Mouse (Mus musculus): ENCODE measurements around the gene Ttc8. TPM values are rescaled to one million over a fixed set of nuclear protein-coding genes. Genes with fewer than 3 reads are reported as not detected.

Ttc8 gene
- polyA plus RNA-seq, 1 experiment from 2014 or later: 43.4 TPM

GRCm38 (mm10) chr12:98957455-98957854 lies 37.1 kb downstream of the Ttc8 start:
- no peak overlapping the region for H3K27ac ChIP-seq (ENCODE audit: low read depth, low read length)
- H3K4me3 ChIP-seq (ENCODE audit: low read depth, low read length): no peak overlapping the region
- DNase-seq (ENCODE audit: low spot score) (no peak), ATAC-seq (ENCODE audit: low FRiP score) (no peak)
- 86% methylated on average over 11 of the region's 11 CpGs for WGBS
- H3K9me3 ChIP-seq (ENCODE audit: control insufficient read depth, low read length): no peaks in the 10 kb centered on the region
- no peaks in the 10 kb centered on the region for H3K27me3 ChIP-seq (ENCODE audit: control insufficient read depth, insufficient read depth, low read length)
- H3K9ac ChIP-seq (ENCODE audit: low read depth, low read length): no peak overlapping the region
- no peaks in the 10 kb centered on the region for H3K4me1 ChIP-seq (replicated peaks; ENCODE audit: control insufficient read depth, insufficient read depth, low read length)
- H3K36me3 ChIP-seq (ENCODE audit: control insufficient read depth, insufficient read depth, low read length): no peaks in the 10 kb centered on the region
- no peak overlapping the region for H3K4me2 ChIP-seq (replicated peaks; ENCODE audit: low read depth, low read length)

- 65% methylated on average over 7 of the region's 7 CpGs for WGBS
- Histone ChIP-seq H3K9ac (ENCODE audit: low read depth, low read length) (no peak overlapping the region), H3K4me1 (replicated peaks; ENCODE audit: control insufficient read depth, insufficient read depth, low read length) (no peaks in the 10 kb centered on the region), H3K36me3 (ENCODE audit: control insufficient read depth, insufficient read depth, low read length) (no peaks in the 10 kb centered on the region), H3K4me3 (ENCODE audit: low read depth, low read length) (no peak overlapping the region), H3K4me2 (replicated peaks; ENCODE audit: low read depth, low read length) (no peak overlapping the region), H3K9me3 (ENCODE audit: control insufficient read depth, low read length) (no peaks in the 10 kb centered on the region), H3K27ac (ENCODE audit: low read depth, low read length) (no peak overlapping the region), H3K27me3 (ENCODE audit: control insufficient read depth, insufficient read depth, low read length) (no peaks in the 10 kb centered on the region)
- DNase-seq (ENCODE audit: low spot score) (no peak), ATAC-seq (ENCODE audit: low FRiP score) (no peak)
These were observed 40.6 kb downstream of the Ttc8 start for GRCm38 (mm10) chr12:98961008-98961407.

GRCm38 (mm10) chr12:98961415-98961814 lies 41.0 kb downstream of the Ttc8 start:
- Histone ChIP-seq H3K4me1 (replicated peaks; ENCODE audit: control insufficient read depth, insufficient read depth, low read length) (no peaks in the 10 kb centered on the region), H3K4me2 (replicated peaks; ENCODE audit: low read depth, low read length) (no peak overlapping the region), H3K27me3 (ENCODE audit: control insufficient read depth, insufficient read depth, low read length) (no peaks in the 10 kb centered on the region), H3K4me3 (ENCODE audit: low read depth, low read length) (no peak overlapping the region), H3K9me3 (ENCODE audit: control insufficient read depth, low read length) (no peaks in the 10 kb centered on the region), H3K36me3 (ENCODE audit: control insufficient read depth, insufficient read depth, low read length) (no peaks in the 10 kb centered on the region), H3K9ac (ENCODE audit: low read depth, low read length) (no peak overlapping the region), H3K27ac (ENCODE audit: low read depth, low read length) (no peak overlapping the region)
- 94% methylated on average over 4 of the region's 4 CpGs for WGBS
- no peak for DNase-seq (ENCODE audit: low spot score)
- ATAC-seq (ENCODE audit: low FRiP score): no peak

- Histone ChIP-seq H3K4me1 (replicated peaks; ENCODE audit: control insufficient read depth, insufficient read depth, low read length) (no peaks in the 10 kb centered on the region), H3K27ac (ENCODE audit: low read depth, low read length) (no peak overlapping the region), H3K4me3 (ENCODE audit: low read depth, low read length) (no peak overlapping the region), H3K36me3 (ENCODE audit: control insufficient read depth, insufficient read depth, low read length) (no peaks in the 10 kb centered on the region), H3K27me3 (ENCODE audit: control insufficient read depth, insufficient read depth, low read length) (no peaks in the 10 kb centered on the region), H3K9ac (ENCODE audit: low read depth, low read length) (no peak overlapping the region), H3K4me2 (replicated peaks; ENCODE audit: low read depth, low read length) (no peak overlapping the region), H3K9me3 (ENCODE audit: control insufficient read depth, low read length) (no peaks in the 10 kb centered on the region)
- ATAC-seq (ENCODE audit: low FRiP score) (no peak), DNase-seq (ENCODE audit: low spot score) (no peak)
- 66% methylated on average over 4 of the region's 4 CpGs for WGBS
These were observed 45.2 kb downstream of the Ttc8 start for GRCm38 (mm10) chr12:98965441-98966135.

GRCm38 (mm10) chr12:98972291-98972690 lies 51.9 kb downstream of the Ttc8 start:
- H3K4me2 ChIP-seq (replicated peaks; ENCODE audit: low read depth, low read length): no peak overlapping the region
- H3K9me3 ChIP-seq (ENCODE audit: control insufficient read depth, low read length): no peaks in the 10 kb centered on the region
- no peak overlapping the region for H3K4me3 ChIP-seq (ENCODE audit: low read depth, low read length)
- peaks cover 6% of the 10 kb centered on the region for H3K36me3 ChIP-seq (ENCODE audit: control insufficient read depth, insufficient read depth, low read length)
- DNase-seq (ENCODE audit: low spot score) (no peak), ATAC-seq (ENCODE audit: low FRiP score) (no peak)
- H3K4me1 ChIP-seq (replicated peaks; ENCODE audit: control insufficient read depth, insufficient read depth, low read length): no peaks in the 10 kb centered on the region
- no peaks in the 10 kb centered on the region for H3K27me3 ChIP-seq (ENCODE audit: control insufficient read depth, insufficient read depth, low read length)
- 98% methylated on average over 3 of the region's 3 CpGs for WGBS
- H3K27ac ChIP-seq (ENCODE audit: low read depth, low read length): no peak overlapping the region
- H3K9ac ChIP-seq (ENCODE audit: low read depth, low read length): no peak overlapping the region

- Histone ChIP-seq H3K4me2 (replicated peaks; ENCODE audit: low read depth, low read length) (no peak overlapping the region), H3K27ac (ENCODE audit: low read depth, low read length) (peak overlapping the region; percentile 42; the same call in 1 of the 2 replicates), H3K27me3 (ENCODE audit: control insufficient read depth, insufficient read depth, low read length) (no peaks in the 10 kb centered on the region), H3K9ac (ENCODE audit: low read depth, low read length) (no peak overlapping the region), H3K4me3 (ENCODE audit: low read depth, low read length) (no peak overlapping the region), H3K4me1 (replicated peaks; ENCODE audit: control insufficient read depth, insufficient read depth, low read length) (no peaks in the 10 kb centered on the region), H3K36me3 (ENCODE audit: control insufficient read depth, insufficient read depth, low read length) (peaks cover 9% of the 10 kb centered on the region), H3K9me3 (ENCODE audit: control insufficient read depth, low read length) (no peaks in the 10 kb centered on the region)
- ATAC-seq (ENCODE audit: low FRiP score) (0 out of 2 replicates have a peak, but pooled peaks have one; percentile 18), DNase-seq (ENCODE audit: low spot score) (no peak)
- 81% methylated on average over 10 of the region's 10 CpGs for WGBS
These were observed 53.1 kb downstream of the Ttc8 start for GRCm38 (mm10) chr12:98973461-98973860.

GRCm38 (mm10) chr12:98974157-98974804 lies 53.9 kb downstream of the Ttc8 start:
- H3K36me3 ChIP-seq (ENCODE audit: control insufficient read depth, insufficient read depth, low read length): peaks cover 9% of the 10 kb centered on the region
- ATAC-seq (ENCODE audit: low FRiP score) (peak; percentile 84), DNase-seq (ENCODE audit: low spot score) (peak; percentile 43)
- H3K9ac ChIP-seq (ENCODE audit: low read depth, low read length): no peak overlapping the region
- H3K4me2 ChIP-seq (replicated peaks; ENCODE audit: low read depth, low read length): no peak overlapping the region
- no peaks in the 10 kb centered on the region for H3K9me3 ChIP-seq (ENCODE audit: control insufficient read depth, low read length)
- H3K27ac ChIP-seq (ENCODE audit: low read depth, low read length): peak overlapping the region; percentile 43; the same call in 1 of the 2 replicates
- H3K4me1 ChIP-seq (replicated peaks; ENCODE audit: control insufficient read depth, insufficient read depth, low read length): no peaks in the 10 kb centered on the region
- no peak overlapping the region for H3K4me3 ChIP-seq (ENCODE audit: low read depth, low read length)
- H3K27me3 ChIP-seq (ENCODE audit: control insufficient read depth, insufficient read depth, low read length): no peaks in the 10 kb centered on the region
- 53% methylated on average over 12 of the region's 12 CpGs for WGBS

GRCm38 (mm10) chr12:98981081-98981480 lies 60.7 kb downstream of the Ttc8 start:
- WGBS: 93% methylated on average over 3 of the region's 3 CpGs
- Histone ChIP-seq H3K4me3 (ENCODE audit: low read depth, low read length) (no peak overlapping the region), H3K9me3 (ENCODE audit: control insufficient read depth, low read length) (no peaks in the 10 kb centered on the region), H3K4me2 (replicated peaks; ENCODE audit: low read depth, low read length) (no peak overlapping the region), H3K36me3 (ENCODE audit: control insufficient read depth, insufficient read depth, low read length) (peaks cover 11% of the 10 kb centered on the region), H3K4me1 (replicated peaks; ENCODE audit: control insufficient read depth, insufficient read depth, low read length) (no peaks in the 10 kb centered on the region), H3K9ac (ENCODE audit: low read depth, low read length) (no peak overlapping the region), H3K27me3 (ENCODE audit: control insufficient read depth, insufficient read depth, low read length) (no peaks in the 10 kb centered on the region), H3K27ac (ENCODE audit: low read depth, low read length) (no peak overlapping the region)
- DNase-seq (ENCODE audit: low spot score) (no peak), ATAC-seq (ENCODE audit: low FRiP score) (no peak)

- 96% methylated on average over 2 of the region's 2 CpGs for WGBS
- no peaks in the 10 kb centered on the region for H3K9me3 ChIP-seq (ENCODE audit: control insufficient read depth, low read length)
- DNase-seq (ENCODE audit: low spot score): no peak
- ATAC-seq (ENCODE audit: low FRiP score): no peak
- no peak overlapping the region for H3K4me3 ChIP-seq (ENCODE audit: low read depth, low read length)
- H3K36me3 ChIP-seq (ENCODE audit: control insufficient read depth, insufficient read depth, low read length): peaks cover 2% of the 10 kb centered on the region; the same call in 1 of the 2 replicates
- H3K27ac ChIP-seq (ENCODE audit: low read depth, low read length): no peak overlapping the region
- H3K27me3 ChIP-seq (ENCODE audit: control insufficient read depth, insufficient read depth, low read length): no peaks in the 10 kb centered on the region
- H3K4me1 ChIP-seq (replicated peaks; ENCODE audit: control insufficient read depth, insufficient read depth, low read length): no peaks in the 10 kb centered on the region
- H3K4me2 ChIP-seq (replicated peaks; ENCODE audit: low read depth, low read length): no peak overlapping the region
- H3K9ac ChIP-seq (ENCODE audit: low read depth, low read length): no peak overlapping the region
These were observed 64.4 kb downstream of the Ttc8 start for GRCm38 (mm10) chr12:98984785-98985184.

Data from hindbrain, embryonic 11.5 days (tissue).